Mouse (Mus musculus) thymus, postnatal 36 days (tissue): Measurements from ENCODE around the gene Ubxn6.

Experiments used
- DNase-seq, 2 experiments: peaks; one replicate each; pipeline ENCODE4 v3.0.0; 2022; ENCODE audit warnings: mixed read lengths in 2 of 2

The Ubxn6 gene

GRCm38 (mm10) chr17:56051369-56051768 is 23.5 kb downstream of the Ubxn6 start:
- DNase-seq: no peak

GRCm38 (mm10) chr17:56040857-56041163 is 34.0 kb downstream of the Ubxn6 start:
- no peak for DNase-seq

GRCm38 (mm10) chr17:56040030-56040856 is 34.6 kb downstream of the Ubxn6 start, which contains the start of gene Chaf1a:
Chaf1a (plus strand) TSS chr17:56040439.
- DNase-seq: peak; percentile 93 to 96

GRCm38 (mm10) chr17:56039345-56039744 is 35.5 kb downstream of the Ubxn6 start:
- DNase-seq: no peak

- no peak for DNase-seq
Observed at GRCm38 (mm10) chr17:56038583-56039261, 36.1 kb downstream of the Ubxn6 start.

GRCm38 (mm10) chr17:56036901-56037287 is 37.9 kb downstream of the Ubxn6 start:
- DNase-seq: no peak

GRCm38 (mm10) chr17:56036176-56036900 is 38.5 kb downstream of the Ubxn6 start, which contains the start of gene Sh3gl1:
Sh3gl1 (minus strand) TSS chr17:56036635.
- DNase-seq: peak; percentile 99 to 100

- no peak for DNase-seq
Observed at GRCm38 (mm10) chr17:56035216-56035615, 39.6 kb downstream of the Ubxn6 start.

- DNase-seq: no peak
Observed at GRCm38 (mm10) chr17:56034726-56035100, 40.1 kb downstream of the Ubxn6 start.

GRCm38 (mm10) chr17:56034040-56034725 is 40.6 kb downstream of the Ubxn6 start:
- no peak for DNase-seq

- DNase-seq: peak; percentile 60 to 71
Observed at GRCm38 (mm10) chr17:56032831-56033230, 42.0 kb downstream of the Ubxn6 start.

GRCm38 (mm10) chr17:56032127-56032733 is 42.6 kb downstream of the Ubxn6 start:
- no peak for DNase-seq

GRCm38 (mm10) chr17:56031431-56031830 is 43.4 kb downstream of the Ubxn6 start:
- no peak for DNase-seq

- peak in 1 of 2 experiments; percentile 58 for DNase-seq
Observed at GRCm38 (mm10) chr17:56030919-56031318, 43.9 kb downstream of the Ubxn6 start.

GRCm38 (mm10) chr17:56030238-56030870 is 44.5 kb downstream of the Ubxn6 start:
- DNase-seq: no peak

- no peak for DNase-seq
Observed at GRCm38 (mm10) chr17:56027801-56028441, 46.9 kb downstream of the Ubxn6 start.

- no peak for DNase-seq
Observed at GRCm38 (mm10) chr17:56026881-56027280, 47.9 kb downstream of the Ubxn6 start.

GRCm38 (mm10) chr17:56026303-56026702 is 48.5 kb downstream of the Ubxn6 start:
- DNase-seq: no peak

- no peak for DNase-seq
Observed at GRCm38 (mm10) chr17:56024931-56025330, 49.9 kb downstream of the Ubxn6 start.

- DNase-seq: no peak
Observed at GRCm38 (mm10) chr17:56024476-56024875, 50.4 kb downstream of the Ubxn6 start.

- no peak for DNase-seq
Observed at GRCm38 (mm10) chr17:56023386-56023785, 51.4 kb downstream of the Ubxn6 start.

GRCm38 (mm10) chr17:56022989-56023290 is 51.9 kb downstream of the Ubxn6 start:
- no peak for DNase-seq
